In the genomic region with DNA sequence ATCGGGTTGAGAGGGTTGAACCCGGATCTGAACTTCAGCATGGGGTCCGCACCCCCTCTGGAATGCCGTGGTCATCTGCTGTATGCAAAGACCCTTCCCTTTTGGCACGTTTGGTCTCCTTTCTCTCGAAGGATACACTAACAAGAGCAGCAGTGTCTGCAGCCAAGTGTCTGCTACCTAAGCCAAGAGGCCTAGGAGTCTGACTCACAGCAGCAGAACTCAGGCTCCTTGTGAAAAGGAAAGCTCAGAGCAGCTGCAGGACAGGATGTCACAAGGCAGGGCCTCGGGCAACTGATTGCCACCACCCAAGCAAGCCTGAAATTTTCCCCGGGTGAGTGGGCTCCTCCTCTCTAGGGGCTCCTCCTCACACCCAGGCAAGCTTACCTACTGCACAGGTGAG, we compare ENCODE assay signal across 13 mouse cellular contexts.
"Had no signal": no experiment of that assay in that cellular context is flagged by ENCODE, and none has a peak within 500 bp of the region (broad histone marks: within the 10 kb centered on the region; RNA-seq: fewer than 3 reads in every experiment).

No protein-coding gene starts in this region.

- ATAC-seq: midbrain, embryonic 16.5 days had no signal

- DNase-seq: lung, embryonic 14.5 days; lung, postnatal 10 days; lung, postnatal 4 days; midbrain, embryonic 14.5 days; retina, postnatal 1 day; right cerebral cortex, adult 18-20 months; right cerebral cortex, postnatal 25 days; right cerebral cortex, postnatal 4 days; spleen, adult 18-20 months; thymus, adult 18-20 months; thymus, postnatal 14 days; thymus, postnatal 36 days had no signal
